Comparison of ENCODE assay signal across 13 mouse cellular contexts in genomic region chr9:71588930-71589592, GRCm38 (mm10). TPM values are rescaled to one million over a fixed set of nuclear protein-coding genes. Genes with fewer than 3 reads are reported as not detected.
A peak's percentile ranks its signal among the peaks of the same experiment; 100 is the strongest.
DNase-seq lines count a peak whose midpoint lies in the region; ATAC-seq and TF ChIP-seq lines count a peak whose summit lies in the region.
"Had no signal": no experiment of that assay in that cellular context is flagged by ENCODE, and none has a peak within 500 bp of the region (broad histone marks: within the 10 kb centered on the region; RNA-seq: fewer than 3 reads in every experiment).

No protein-coding gene starts in this region.

- 0 out of 2 replicates have a peak, but pooled peaks cover 5% of the 10 kb centered on the region for H3K9me3 ChIP-seq in forebrain, embryonic 15.5 days
- H3K9me3 ChIP-seq: hindbrain, embryonic 15.5 days had no signal

- H3K27me3 ChIP-seq in forebrain, embryonic 15.5 days, result no peaks in the 10 kb centered on the region
- H3K27me3 ChIP-seq: hindbrain, embryonic 15.5 days had no signal

- peak overlapping the region; percentile 26 for H3K27ac ChIP-seq in brown adipose tissue, adult 24 weeks (replicated peaks; ENCODE audit: low read depth, low read length)
- H3K27ac ChIP-seq in forebrain, embryonic 15.5 days (replicated peaks), result no peak overlapping the region
- H3K27ac ChIP-seq: hindbrain, embryonic 15.5 days; kidney, postnatal 0 days had no signal

- H3K4me1 ChIP-seq in lung, adult 2 months (ENCODE audit: control insufficient read depth, insufficient read depth, low read length), result peaks cover 20% of the 10 kb centered on the region
- peaks cover 20% of the 10 kb centered on the region; the same call in 1 of the 2 replicates for H3K4me1 ChIP-seq in brown adipose tissue, adult 24 weeks (ENCODE audit: control insufficient read depth, insufficient read depth, insufficient read length, low read length)
- peaks cover 9% of the 10 kb centered on the region for H3K4me1 ChIP-seq in forebrain, embryonic 15.5 days

- ATAC-seq in forebrain, embryonic 15.5 days (replicated peaks), result no peak
- ATAC-seq: forebrain, postnatal 0 days had no signal

- H3K9ac ChIP-seq in forebrain, embryonic 15.5 days (replicated peaks), result no peak overlapping the region
- H3K9ac ChIP-seq: forebrain, postnatal 0 days; hindbrain, embryonic 15.5 days had no signal

- H3K36me3 ChIP-seq in forebrain, embryonic 15.5 days, result no peaks in the 10 kb centered on the region
- H3K36me3 ChIP-seq: hindbrain, embryonic 15.5 days had no signal

- no peak for TF ChIP-seq CTCF in lung, adult 2 months (IDR thresholded peaks at IDR 0.05; ENCODE audit: insufficient read depth, low read length)

- TF ChIP-seq POLR2A in lung, adult 2 months (IDR thresholded peaks at IDR 0.05; ENCODE audit: borderline replicate concordance, extremely low read depth, low read depth, low read length), result no peak

- no peak for DNase-seq in lung, adult 2 months
- DNase-seq in lung, postnatal 36 days, result no peak
- peak; percentile 74 to 80 for DNase-seq in heart, adult 9 months (ENCODE audit: low spot score in 2 of 2)
- peak; percentile 55 for DNase-seq in heart, postnatal 4 days
- DNase-seq in thymus, postnatal 36 days, result no peak
- DNase-seq: cerebellum, adult 8-10 months; forebrain, postnatal 0 days; gastrocnemius, postnatal 25 days; retina, postnatal 1 day had no signal

- WGBS in lung, adult 2 months, result 26% methylated on average over 2 of the region's 2 CpGs
- WGBS in forebrain, embryonic 15.5 days, result 73% methylated on average over 2 of the region's 2 CpGs

- H3K4me3 ChIP-seq in lung, adult 2 months (replicated peaks; ENCODE audit: extremely low read depth, low read depth, low read length), result peak overlapping the region; percentile 43
- no peak overlapping the region for H3K4me3 ChIP-seq in brown adipose tissue, adult 24 weeks (ENCODE audit: insufficient read depth, low read depth, low read length)
- no peak overlapping the region for H3K4me3 ChIP-seq in forebrain, embryonic 15.5 days
- H3K4me3 ChIP-seq: hindbrain, embryonic 15.5 days had no signal

- H3K4me2 ChIP-seq in forebrain, embryonic 15.5 days (replicated peaks), result no peak overlapping the region
- H3K4me2 ChIP-seq: hindbrain, embryonic 15.5 days had no signal

RNA-seq across cellular contexts. Expression of gene Myzap, which starts 3.1 kb away (rescaled TPM):
- polyA plus RNA-seq in lung, adult 2 months (2012; rRNA removed), result 67.7 and 79.6 TPM in 2 replicates
- 2.0 TPM in 2 replicates for polyA plus RNA-seq in brown adipose tissue, adult 24 weeks (2012; ENCODE audit: insufficient read depth, insufficient read length, missing spikeins)
- total RNA-seq in heart, postnatal 4 days (2021), result 100 to 1,000 TPM; 261 to 277 TPM
- 1.8 and 2.0 TPM in 2 replicates for polyA plus RNA-seq in forebrain, embryonic 15.5 days (2015; fragmentation: Nextera tagmentation; extraction: Ambion mirVana)

Comparison
In these comparisons a context has a peak if more than half of its experiments do, and no peak if none do; other contexts are left out.
1. DNase-seq: peak in heart, adult 9 months (2 of 2) and heart, postnatal 4 days (single experiment); none in lung, adult 2 months (single experiment), lung, postnatal 36 days (single experiment) and thymus, postnatal 36 days (0 of 2).
2. RNA of gene Myzap, which starts 3.1 kb away (polyA plus RNA-seq): 67.7 to 79.6 TPM in lung, adult 2 months; 2.0 TPM in brown adipose tissue, adult 24 weeks and 1.8 to 2.0 TPM in forebrain, embryonic 15.5 days; every median in the first group is over 10 times any median in the second.